Mouse (Mus musculus) C2C12 (cell line): Measurements from ENCODE around the gene Etv6.

ENCODE experiments used
- CEBPB ChIP-seq: IDR thresholded peaks from one replicate; pipeline ENCODE4 v1.6.1; 2011; ENCODE audit warnings: low read depth, mild to moderate bottlenecking, control low read depth, moderate library complexity
- CTCF ChIP-seq: IDR thresholded peaks from one replicate; pipeline ENCODE4 v1.5.1; 2011; ENCODE audit not compliant: control insufficient read depth, insufficient read depth, insufficient read length
- MAX ChIP-seq: IDR thresholded peaks from one replicate; pipeline ENCODE4 v1.6.1; 2011; ENCODE audit warnings: mild to moderate bottlenecking, control low read depth
- USF1 ChIP-seq: IDR thresholded peaks from one replicate; pipeline ENCODE4 v1.6.1; 2011; ENCODE audit warnings: low read depth, mild to moderate bottlenecking, control low read depth, moderate library complexity

DNA sequence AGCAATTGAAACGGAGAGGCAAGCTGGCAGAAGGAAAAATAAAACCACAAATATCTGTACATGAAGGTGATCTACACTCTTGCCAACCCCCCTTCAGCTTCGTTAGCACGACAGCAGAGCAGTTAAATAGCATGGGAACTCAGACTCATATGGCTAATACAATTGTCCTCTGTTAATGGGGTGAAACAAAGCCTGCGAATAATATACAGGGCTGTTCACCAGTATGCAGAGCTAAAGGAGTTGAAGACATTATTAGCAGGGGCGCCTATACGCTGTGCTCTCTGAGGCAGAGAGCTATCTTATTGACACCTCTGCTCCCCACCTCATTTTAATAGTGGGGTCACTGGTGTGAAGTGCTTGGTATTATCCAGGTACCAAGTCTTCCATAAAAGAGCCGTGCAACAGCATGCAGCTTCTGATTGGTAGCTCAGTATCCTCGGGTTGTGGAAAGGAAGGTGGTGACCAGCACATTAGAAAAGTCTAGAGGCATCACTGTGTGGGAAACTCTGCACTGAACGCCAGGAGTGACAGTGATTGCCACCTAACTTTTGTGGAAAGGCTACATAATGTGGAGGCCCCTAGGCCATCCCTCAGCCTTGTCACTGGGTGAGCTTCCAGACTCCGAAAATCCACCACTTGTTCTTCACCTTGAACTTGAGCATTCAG is 23.5 kb downstream of the Etv6 start:
- no peak for TF ChIP-seq CTCF
- no peak for TF ChIP-seq MAX
- TF ChIP-seq USF1: no peak
- no peak for TF ChIP-seq CEBPB
